Comparison of ENCODE assay signal across 11 mouse cellular contexts in genomic region chr11:103406551-103406950, GRCm38 (mm10). TPM values are rescaled to one million over a fixed set of nuclear protein-coding genes. Genes with fewer than 3 reads are reported as not detected.
DNase-seq lines count a peak whose midpoint lies in the region; ATAC-seq and TF ChIP-seq lines count a peak whose summit lies in the region.
"Had no signal": no experiment of that assay in that cellular context is flagged by ENCODE, and none has a peak within 500 bp of the region (broad histone marks: within the 10 kb centered on the region; RNA-seq: fewer than 3 reads in every experiment).

No protein-coding gene starts in this region.

- 55% methylated on average over 7 of the region's 7 CpGs for WGBS in heart, adult 2 months
- 41% methylated on average over 7 of the region's 7 CpGs for WGBS in intestine, postnatal 0 days

- no peaks in the 10 kb centered on the region for H3K27me3 ChIP-seq in heart, adult 2 months (ENCODE audit: control insufficient read depth, insufficient read depth, low read length)
- H3K27me3 ChIP-seq in intestine, postnatal 0 days (replicated peaks; ENCODE audit: control insufficient read depth, insufficient read depth, low read length), result no peaks in the 10 kb centered on the region
- H3K27me3 ChIP-seq: megakaryocyte, embryonic 14.5 days had no signal

- TF ChIP-seq CTCF in heart, adult 2 months (IDR thresholded peaks at IDR 0.05), result no peak
- no peak for TF ChIP-seq CTCF in intestine, postnatal 0 days (IDR thresholded peaks at IDR 0.05; ENCODE audit: low read depth)

- intact Hi-C loops in heart, adult 2 months (cut with DNase I), result no loop called here
- intact Hi-C loops in heart, postnatal 36 days (cut with DNase I), result loop anchor here (10.0 kb wide), 1 partner anchor 522 kb away; the partner anchor contains the start of genes Ccdc103, Eftud2 and Fam187a

- H3K4me3 ChIP-seq in heart, adult 2 months, result no peak overlapping the region
- H3K4me3 ChIP-seq in ES-E14 (ENCODE audit: insufficient read depth in 1 of 2, low read depth in 1 of 2, low read length in 2 of 2, poor library complexity in 1 of 2, severe bottlenecking in 1 of 2), result no peak overlapping the region; a peak in 1 of 4 replicates
- no peak overlapping the region for H3K4me3 ChIP-seq in intestine, postnatal 0 days (ENCODE audit: low read depth, low read length)
- H3K4me3 ChIP-seq: megakaryocyte, embryonic 14.5 days had no signal

- DNase-seq in heart, adult 2 months, result peak; percentile 33 to 36
- no peak for DNase-seq in heart, postnatal 36 days
- DNase-seq in ES-E14 (ENCODE audit: low read depth, low spot score), result peak; percentile 66
- DNase-seq in lung, postnatal 14 days, result peak; percentile 66
- DNase-seq in testis, postnatal 14 days (ENCODE audit: low spot score), result no peak
- DNase-seq in layer of hippocampus, adult 9-11 months, result no peak
- DNase-seq in ovary, postnatal 36 days (ENCODE audit: low spot score), result no peak
- DNase-seq: right cerebral cortex, postnatal 14 days; thymus, adult 18-20 months had no signal

- H3K27ac ChIP-seq in heart, adult 2 months, result no peak overlapping the region
- peak overlapping the region; percentile 94 for H3K27ac ChIP-seq in ES-E14 (ENCODE audit: insufficient read depth, low read depth, low read length, poor library complexity, severe bottlenecking)
- H3K27ac ChIP-seq in intestine, postnatal 0 days (ENCODE audit: low read depth, low read length), result no peak overlapping the region

- H3K4me1 ChIP-seq in heart, adult 2 months (ENCODE audit: control insufficient read depth, insufficient read depth, low read length), result no peaks in the 10 kb centered on the region; the same call in none of the 2 replicates
- H3K4me1 ChIP-seq in ES-E14 (ENCODE audit: control insufficient read depth in 2 of 2, insufficient read depth in 2 of 2, low read length in 2 of 2, poor library complexity in 1 of 2), result peaks cover 14 to 30% of the 10 kb centered on the region in 2 experiments
- no peaks in the 10 kb centered on the region for H3K4me1 ChIP-seq in intestine, postnatal 0 days (replicated peaks; ENCODE audit: control insufficient read depth, insufficient read depth, low read length)

- TF ChIP-seq POLR2A in heart, adult 2 months (IDR thresholded peaks at IDR 0.05; ENCODE audit: insufficient read depth, low read depth, low read length), result no peak

- H3K4me2 ChIP-seq in intestine, postnatal 0 days (replicated peaks; ENCODE audit: low read depth), result no peak overlapping the region

- TF ChIP-seq EP300 in heart, adult 2 months (IDR thresholded peaks at IDR 0.05; ENCODE audit: insufficient read depth, low read depth, low read length), result no peak

- H3K9ac ChIP-seq in heart, adult 2 months (ENCODE audit: low read depth, low read length), result no peak overlapping the region
- no peak overlapping the region for H3K9ac ChIP-seq in ES-E14 (ENCODE audit: insufficient read depth, low read depth, low read length, poor library complexity, severe bottlenecking)
- H3K9ac ChIP-seq in intestine, postnatal 0 days (ENCODE audit: low read depth, low read length), result no peak overlapping the region

- peak; percentile 42; the same call in 1 of the 2 replicates for ATAC-seq in intestine, postnatal 0 days

- H3K9me3 ChIP-seq in ES-E14 (ENCODE audit: control insufficient read depth, insufficient read depth, low read depth, low read length), result no peaks in the 10 kb centered on the region
- no peaks in the 10 kb centered on the region for H3K9me3 ChIP-seq in intestine, postnatal 0 days (ENCODE audit: control insufficient read depth)
- H3K9me3 ChIP-seq: megakaryocyte, embryonic 14.5 days had no signal

- H3K79me2 ChIP-seq in heart, adult 2 months (replicated peaks; ENCODE audit: control insufficient read depth, insufficient read depth, low read length), result peaks cover 2% of the 10 kb centered on the region; the same call in 1 of the 2 replicates

- H3K36me3 ChIP-seq in heart, adult 2 months (ENCODE audit: control insufficient read depth, insufficient read depth, low read length), result no peaks in the 10 kb centered on the region
- peaks cover 11% of the 10 kb centered on the region for H3K36me3 ChIP-seq in ES-E14 (ENCODE audit: control insufficient read depth, insufficient read depth, low read length, poor library complexity, severe bottlenecking)
- H3K36me3 ChIP-seq in intestine, postnatal 0 days (ENCODE audit: control insufficient read depth, insufficient read depth), result peaks cover 4% of the 10 kb centered on the region; the same call in 1 of the 2 replicates

- in situ Hi-C loops in ES-E14 (cut with MboI; ENCODE audit: low sequenced_read_pairs in 2 of 2, unreplicated experiment in 2 of 2), result no loop called here

TF ChIP-seq in ES-E14, 5 proteins besides CTCF, POLR2A, EP300 and RAD21:
- TF ChIP-seq ZNF384 (IDR thresholded peaks at IDR 0.05; ENCODE audit: low read depth, low read length), result no peak
- TF ChIP-seq HCFC1 (IDR thresholded peaks at IDR 0.05; ENCODE audit: borderline replicate concordance, insufficient read depth, low read length), result no peak
- no peak for TF ChIP-seq MAFK (IDR thresholded peaks at IDR 0.05; ENCODE audit: insufficient read depth, low read depth, low read length)
- no peak for TF ChIP-seq ZC3H11A (IDR thresholded peaks at IDR 0.05; ENCODE audit: borderline replicate concordance, low read depth, low read length)
- TF ChIP-seq CHD2 (IDR thresholded peaks at IDR 0.05; ENCODE audit: low read depth, low read length), result no peak

RNA-seq across cellular contexts. Expression of gene Plekhm1, which starts 5.9 kb away (rescaled TPM):
- 10 to 100 TPM; 10.6 to 11.9 TPM for total RNA-seq in heart, adult 2 months (2021)
- polyA plus RNA-seq in heart, adult 2 months (2012; rRNA removed), result 10.2 and 12.2 TPM in 2 replicates
- 10 to 100 TPM; 11.9 to 12.9 TPM for total RNA-seq in heart, postnatal 36 days (2021)
- total RNA-seq in ES-E14 (2012; rRNA removed), result 11.7 and 12.3 TPM in 2 replicates
- polyA plus RNA-seq in intestine, postnatal 0 days (2015; fragmentation: Nextera tagmentation; extraction: Ambion mirVana), result 4.7 and 5.2 TPM in 2 replicates

RNA-seq across cellular contexts. Expression of gene Arhgap27, which starts 43.1 kb away (rescaled TPM):
- 10 to 100 TPM; 14.1 to 22.9 TPM for total RNA-seq in heart, adult 2 months (2021)
- polyA plus RNA-seq in heart, adult 2 months (2012; rRNA removed), result 15.0 and 18.5 TPM in 2 replicates
- total RNA-seq in heart, postnatal 36 days (2021), result 10 to 100 TPM; 16.3 to 17.6 TPM
- total RNA-seq in ES-E14 (2012; rRNA removed), result 7.8 and 8.2 TPM in 2 replicates
- polyA plus RNA-seq in intestine, postnatal 0 days (2015; fragmentation: Nextera tagmentation; extraction: Ambion mirVana), result 16.9 and 18.7 TPM in 2 replicates

Comparison
In these comparisons a context has a peak if more than half of its experiments do, and no peak if none do; other contexts are left out.
1. DNase-seq: peak in heart, adult 2 months (2 of 2), ES-E14 (single experiment) and lung, postnatal 14 days (single experiment); none in heart, postnatal 36 days (0 of 2), testis, postnatal 14 days (single experiment), layer of hippocampus, adult 9-11 months (single experiment) and ovary, postnatal 36 days (single experiment).